Mouse (Mus musculus): ENCODE measurements at regions not wholly inside any gene's neighbourhood (a gene's known extent, or its start where the extent isn't known, plus 50 kb on each side); places are given as distances from the start of the nearest gene placed in this dataset.

- TF ChIP-seq USF1 (IDR thresholded peaks at IDR 0.05; ENCODE audit: low read depth, low read length) (no peak), CTCF (conservative IDR thresholded peaks at IDR 0.05 in 1 of 2, IDR thresholded peaks at IDR 0.05 in 1 of 2; ENCODE audit: low read depth in 2 of 2, low read length in 2 of 2) (no peak), UBTF (IDR thresholded peaks at IDR 0.05; ENCODE audit: low read depth, low read length) (no peak), NELFE (IDR thresholded peaks at IDR 0.05; ENCODE audit: low read depth, low read length) (no peak), RCOR1 (conservative IDR thresholded peaks at IDR 0.05; ENCODE audit: low read depth, low read length) (no peak), POLR2AphosphoS2 (IDR thresholded peaks at IDR 0.05; ENCODE audit: low read depth, low read length) (no peak), POLR2A (IDR thresholded peaks at IDR 0.05; ENCODE audit: low read depth, low read length) (no peak), MXI1 (IDR thresholded peaks at IDR 0.05; ENCODE audit: low read depth, low read length) (no peak), TCF12 (IDR thresholded peaks at IDR 0.05; ENCODE audit: low read depth, low read length) (no peak), ZC3H11A (IDR thresholded peaks at IDR 0.05; ENCODE audit: low read depth, low read length) (no peak), CHD1 (IDR thresholded peaks at IDR 0.05; ENCODE audit: low read depth, low read length) (no peak), EP300 (IDR thresholded peaks at IDR 0.05; ENCODE audit: low read length) (no peak), JUND (conservative IDR thresholded peaks at IDR 0.05; ENCODE audit: low read depth, low read length) (no peak)
Measured at GRCm38 (mm10) chr15:8782131-8782507, 71.6 kb upstream of the Slc1a3 start.
